8 mouse cellular contexts compared by ENCODE assay signal in the genomic region with DNA sequence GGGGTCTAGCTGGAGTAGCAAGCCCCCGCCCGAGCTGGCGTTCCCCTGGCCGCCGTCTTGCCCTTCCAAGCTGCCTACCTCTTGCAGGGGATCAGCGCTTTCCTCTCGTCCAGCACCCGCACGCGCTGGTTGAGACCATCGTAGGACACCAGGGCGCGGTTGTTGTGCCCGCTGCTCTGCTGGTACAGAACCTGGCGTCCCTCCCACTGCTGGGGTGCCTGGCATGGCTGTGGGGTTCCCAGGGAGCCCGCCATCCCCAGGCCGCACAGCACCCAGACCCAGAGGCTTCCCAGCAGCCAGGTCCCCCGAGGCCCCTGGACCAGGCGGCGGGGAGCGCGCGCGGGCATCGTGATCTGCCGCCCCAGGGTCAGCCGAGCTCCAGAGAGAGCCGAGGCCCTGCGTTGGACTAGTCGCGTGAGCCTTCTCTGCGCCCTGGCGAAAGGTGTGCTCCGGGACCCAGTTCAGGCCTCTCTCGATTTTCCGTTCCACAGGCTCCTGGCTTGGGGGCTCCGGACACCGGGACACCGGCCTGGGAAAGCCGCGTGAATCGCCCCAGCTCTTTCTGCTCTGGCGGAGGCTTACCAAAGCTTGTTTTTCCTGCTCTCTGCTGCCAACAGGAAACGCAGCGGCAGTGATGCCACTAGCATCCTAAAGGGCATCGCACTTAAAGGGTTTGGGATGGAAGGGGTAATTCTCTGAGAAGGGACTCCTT. TPM values are rescaled to one million over a fixed set of nuclear protein-coding genes. Genes with fewer than 3 reads are reported as not detected.
DNase-seq lines count a peak whose midpoint lies in the region; ATAC-seq and TF ChIP-seq lines count a peak whose summit lies in the region.

A gene (minus strand): TSS at position 712 of the 712 bp plus-strand sequence.

- intact Hi-C loops in heart, adult 2 months (cut with DNase I) = no loop called here

- H3K4me3 ChIP-seq in embryonic facial prominence, embryonic 14.5 days (ENCODE audit: low read depth, low read length) = peak within 1 kb of the TSS; percentile 68
- H3K4me3 ChIP-seq in heart, adult 2 months = peak within 1 kb of the TSS; percentile 63
- peak within 1 kb of the TSS; percentile 55 for H3K4me3 ChIP-seq in kidney, adult 2 months (ENCODE audit: insufficient read depth, low read depth, low read length)
- peak within 1 kb of the TSS; percentile 65 for H3K4me3 ChIP-seq in limb, embryonic 14.5 days (replicated peaks; ENCODE audit: low read length)
- peak within 1 kb of the TSS; percentile 86 for H3K4me3 ChIP-seq in midbrain, embryonic 15.5 days

- peak within 1 kb of the TSS; percentile 78 for H3K9ac ChIP-seq in embryonic facial prominence, embryonic 14.5 days (ENCODE audit: low read depth, low read length)
- H3K9ac ChIP-seq in heart, adult 2 months (ENCODE audit: low read depth, low read length) = peak within 1 kb of the TSS; percentile 82
- peak within 1 kb of the TSS; percentile 76 for H3K9ac ChIP-seq in limb, embryonic 14.5 days (ENCODE audit: low read depth, low read length, severe bottlenecking)
- peak within 1 kb of the TSS; percentile 81 for H3K9ac ChIP-seq in midbrain, embryonic 15.5 days

- H3K27ac ChIP-seq in embryonic facial prominence, embryonic 14.5 days (replicated peaks; ENCODE audit: low read depth, low read length) = peak within 1 kb of the TSS; percentile 69; the same call in 1 of the 2 replicates
- H3K27ac ChIP-seq in heart, adult 2 months = peak within 1 kb of the TSS; percentile 18
- H3K27ac ChIP-seq in kidney, adult 2 months (ENCODE audit: insufficient read depth, low read depth, low read length) = no peak within 1 kb of the TSS
- H3K27ac ChIP-seq in limb, embryonic 14.5 days (replicated peaks; ENCODE audit: low read depth, low read length) = no peak within 1 kb of the TSS
- H3K27ac ChIP-seq in midbrain, embryonic 15.5 days = peak within 1 kb of the TSS; percentile 85

- H3K4me2 ChIP-seq in embryonic facial prominence, embryonic 14.5 days (ENCODE audit: low read depth, low read length) = peak within 1 kb of the TSS; percentile 94
- peak within 1 kb of the TSS; percentile 98 for H3K4me2 ChIP-seq in limb, embryonic 14.5 days (replicated peaks; ENCODE audit: low read depth, low read length, severe bottlenecking)
- peak within 1 kb of the TSS; percentile 87 for H3K4me2 ChIP-seq in midbrain, embryonic 15.5 days

- no peak for TF ChIP-seq EP300 in heart, adult 2 months (IDR thresholded peaks at IDR 0.05; ENCODE audit: insufficient read depth, low read depth, low read length)

- no peaks in the 10 kb centered on the region for H3K79me2 ChIP-seq in heart, adult 2 months (replicated peaks; ENCODE audit: control insufficient read depth, insufficient read depth, low read length)

- TF ChIP-seq POLR2A in heart, adult 2 months (IDR thresholded peaks at IDR 0.05; ENCODE audit: insufficient read depth, low read depth, low read length) = 0 out of 2 replicates have a peak, but pooled peaks have one; percentile 19
- no peak for TF ChIP-seq POLR2A in kidney, adult 2 months (IDR thresholded peaks at IDR 0.05; ENCODE audit: low read depth, low read length)
- TF ChIP-seq POLR2A in limb, embryonic 14.5 days (IDR thresholded peaks at IDR 0.05; ENCODE audit: borderline replicate concordance, extremely low read depth, insufficient read depth, insufficient read length) = no peak

- H3K4me1 ChIP-seq in embryonic facial prominence, embryonic 14.5 days (ENCODE audit: control insufficient read depth, insufficient read depth, low read length) = peaks cover 6% of the 10 kb centered on the region; the same call in 1 of the 2 replicates
- H3K4me1 ChIP-seq in heart, adult 2 months (ENCODE audit: control insufficient read depth, insufficient read depth, low read length) = peaks cover 4% of the 10 kb centered on the region; the same call in 1 of the 2 replicates
- H3K4me1 ChIP-seq in kidney, adult 2 months (ENCODE audit: control insufficient read depth, insufficient read depth, low read length) = no peaks in the 10 kb centered on the region
- no peaks in the 10 kb centered on the region; the same call in 1 of the 2 replicates for H3K4me1 ChIP-seq in limb, embryonic 14.5 days (ENCODE audit: control insufficient read depth, insufficient read depth, low read length)
- H3K4me1 ChIP-seq in midbrain, embryonic 15.5 days = peaks cover 20% of the 10 kb centered on the region; the same call in 1 of the 2 replicates

- peak; percentile 7 to 33 for DNase-seq in urinary bladder, adult 18-20 months (ENCODE audit: low spot score in 2 of 2)
- DNase-seq in urinary bladder, postnatal 10 days (ENCODE audit: low spot score) = no peak
- DNase-seq in embryonic facial prominence, embryonic 14.5 days (ENCODE audit: low spot score) = peak; percentile 92
- DNase-seq in heart, adult 2 months = peak; percentile 58 to 60
- peak; percentile 54 for DNase-seq in kidney, adult 2 months
- DNase-seq in limb, embryonic 14.5 days (ENCODE audit: low spot score) = peak; percentile 78
- peak; percentile 68 to 83 for DNase-seq in spleen, postnatal 4 days (ENCODE audit: low spot score in 2 of 2)

- no peaks in the 10 kb centered on the region for H3K36me3 ChIP-seq in embryonic facial prominence, embryonic 14.5 days (ENCODE audit: control insufficient read depth, insufficient read depth, low read length)
- no peaks in the 10 kb centered on the region for H3K36me3 ChIP-seq in heart, adult 2 months (ENCODE audit: control insufficient read depth, insufficient read depth, low read length)
- no peaks in the 10 kb centered on the region for H3K36me3 ChIP-seq in kidney, adult 2 months (ENCODE audit: control insufficient read depth, insufficient read depth, low read length)
- no peaks in the 10 kb centered on the region for H3K36me3 ChIP-seq in limb, embryonic 14.5 days (ENCODE audit: control insufficient read depth, insufficient read depth, low read length)
- no peaks in the 10 kb centered on the region for H3K36me3 ChIP-seq in midbrain, embryonic 15.5 days (replicated peaks)

- no peaks in the 10 kb centered on the region for H3K9me3 ChIP-seq in embryonic facial prominence, embryonic 14.5 days (ENCODE audit: control insufficient read depth, low read length)
- H3K9me3 ChIP-seq in limb, embryonic 14.5 days (ENCODE audit: control insufficient read depth, low read length) = no peaks in the 10 kb centered on the region
- H3K9me3 ChIP-seq in midbrain, embryonic 15.5 days = no peaks in the 10 kb centered on the region

- WGBS in embryonic facial prominence, embryonic 14.5 days = under 1% methylated on average over 24 of the region's 46 CpGs
- under 1% methylated on average over 46 of the region's 46 CpGs for WGBS in heart, adult 2 months
- under 1% methylated on average over 46 of the region's 46 CpGs for WGBS in kidney, adult 2 months
- WGBS in limb, embryonic 14.5 days = under 1% methylated on average over 45 of the region's 46 CpGs
- WGBS in midbrain, embryonic 15.5 days = under 1% methylated on average over 43 of the region's 46 CpGs

- TF ChIP-seq CTCF in heart, adult 2 months (IDR thresholded peaks at IDR 0.05) = peak; percentile 66
- TF ChIP-seq CTCF in kidney, adult 2 months (conservative IDR thresholded peaks at IDR 0.05; ENCODE audit: insufficient read depth, insufficient read length, low read depth, low read length) = peak; percentile 51; the same call in 1 of the 2 replicates

- peaks cover 8% of the 10 kb centered on the region for H3K27me3 ChIP-seq in embryonic facial prominence, embryonic 14.5 days (replicated peaks; ENCODE audit: control insufficient read depth, insufficient read depth, low read length)
- H3K27me3 ChIP-seq in heart, adult 2 months (ENCODE audit: control insufficient read depth, insufficient read depth, low read length) = peaks cover 3% of the 10 kb centered on the region; the same call in 1 of the 2 replicates
- no peaks in the 10 kb centered on the region for H3K27me3 ChIP-seq in kidney, adult 2 months (replicated peaks; ENCODE audit: control insufficient read depth, insufficient read depth, low read length)
- peaks cover 18% of the 10 kb centered on the region; the same call in 1 of the 2 replicates for H3K27me3 ChIP-seq in limb, embryonic 14.5 days (ENCODE audit: control insufficient read depth, insufficient read depth, low read length)
- no peaks in the 10 kb centered on the region for H3K27me3 ChIP-seq in midbrain, embryonic 15.5 days (replicated peaks)

- ATAC-seq in embryonic facial prominence, embryonic 14.5 days (ENCODE audit: low read depth) = peak; percentile 86
- peak; percentile 65 for ATAC-seq in limb, embryonic 14.5 days (ENCODE audit: low FRiP score, low read depth)
- ATAC-seq in midbrain, embryonic 15.5 days (replicated peaks) = peak; percentile 92

RNA-seq across cellular contexts. Expression of the gene that starts here (rescaled TPM):
- 36.9 and 39.4 TPM in 2 replicates for polyA plus RNA-seq in embryonic facial prominence, embryonic 14.5 days (2014; fragmentation: Nextera tagmentation; extraction: Ambion mirVana)
- 10 to 100 TPM; 14.1 to 20.4 TPM for total RNA-seq in heart, adult 2 months (2021)
- 23.3 and 29.9 TPM in 2 replicates for polyA plus RNA-seq in heart, adult 2 months (2012; rRNA removed)
- polyA plus RNA-seq in kidney, adult 2 months (2012; rRNA removed) = 12.1 and 16.1 TPM in 2 replicates
- 12.4 and 13.1 TPM in 2 replicates for polyA plus RNA-seq in limb, embryonic 14.5 days (2012; rRNA removed)
- 16.3 and 16.5 TPM in 2 replicates for polyA plus RNA-seq in limb, embryonic 14.5 days (2014; fragmentation: Nextera tagmentation; extraction: Ambion mirVana)
- 21.2 and 21.5 TPM in 2 replicates for polyA plus RNA-seq in midbrain, embryonic 15.5 days (2015; fragmentation: Nextera tagmentation; extraction: Ambion mirVana)

Comparison
In these comparisons a context has a peak if more than half of its experiments do, and no peak if none do; other contexts are left out.
1. H3K27ac ChIP-seq: peak in embryonic facial prominence, embryonic 14.5 days (single experiment), heart, adult 2 months (single experiment) and midbrain, embryonic 15.5 days (single experiment); none in kidney, adult 2 months (single experiment) and limb, embryonic 14.5 days (single experiment).
2. Peak in every context shown above with its lines, with median percentiles within 50 percentile points of each other: ATAC-seq, H3K4me2 ChIP-seq, H3K4me3 ChIP-seq and H3K9ac ChIP-seq.